In the genomic region with DNA sequence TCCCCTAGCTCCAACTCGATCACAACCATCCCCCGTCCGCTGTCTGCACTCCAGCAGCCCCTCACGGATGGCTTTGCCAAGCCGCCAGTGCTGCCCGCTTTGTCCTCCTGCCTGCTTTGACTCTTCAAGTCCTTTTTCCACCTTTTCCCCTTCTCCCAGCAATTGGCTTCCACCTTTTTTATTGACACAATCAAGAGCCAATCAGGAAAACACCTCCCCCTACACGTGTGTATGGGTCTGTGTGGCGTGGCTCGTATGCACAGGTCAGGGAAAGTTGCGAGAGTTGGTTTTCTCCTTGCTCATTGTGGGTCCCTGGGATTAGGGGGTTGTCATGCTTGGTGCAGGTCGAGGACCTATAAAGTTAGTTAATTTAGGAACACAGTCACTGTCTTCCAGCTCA, we compare ENCODE assay signal across 24 mouse cellular contexts. TPM values are rescaled to one million over a fixed set of nuclear protein-coding genes. Genes with fewer than 3 reads are reported as not detected.
"Had no signal": no experiment of that assay in that cellular context is flagged by ENCODE, and none has a peak within 500 bp of the region (broad histone marks: within the 10 kb centered on the region; RNA-seq: fewer than 3 reads in every experiment).

No protein-coding gene starts in this region.

- ATAC-seq: inflammation-experienced regulatory T-cells, adult 6 months; intestine, postnatal 0 days; liver, postnatal 0 days; midbrain, embryonic 15.5 days had no signal

- H3K36me3 ChIP-seq: limb, embryonic 10.5 days; liver, embryonic 13.5 days; midbrain, embryonic 15.5 days; neural tube, embryonic 12.5 days had no signal

- DNase-seq: kidney, postnatal 14 days; liver, embryonic 13.5 days; liver, postnatal 0 days; retina, postnatal 1 day; right cerebral cortex, postnatal 4 days; spleen, adult 18-20 months; thymus, postnatal 4 days had no signal

- H3K9ac ChIP-seq: liver, embryonic 13.5 days; liver, postnatal 0 days; midbrain, embryonic 15.5 days; neural tube, embryonic 12.5 days had no signal

- H3K27me3 ChIP-seq: liver, embryonic 13.5 days; midbrain, embryonic 15.5 days; neural tube, embryonic 12.5 days had no signal

- H3K4me1 ChIP-seq: liver, embryonic 13.5 days; megakaryocyte, embryonic 14.5 days; midbrain, embryonic 15.5 days; neural tube, embryonic 12.5 days had no signal

- H3K27ac ChIP-seq: left cerebral cortex, adult 2 months; limb, embryonic 10.5 days; liver, embryonic 13.5 days; macrophage; midbrain, embryonic 15.5 days; neural tube, embryonic 12.5 days had no signal

- H3K4me2 ChIP-seq: liver, embryonic 13.5 days; midbrain, embryonic 11.5 days; midbrain, embryonic 15.5 days; neural tube, embryonic 12.5 days had no signal

- H3K4me3 ChIP-seq: left cerebral cortex, adult 2 months; limb, embryonic 10.5 days; liver, embryonic 13.5 days; megakaryocyte, embryonic 14.5 days; midbrain, embryonic 15.5 days; neural tube, embryonic 12.5 days had no signal

- H3K9me3 ChIP-seq: limb, embryonic 10.5 days; liver, embryonic 13.5 days; megakaryocyte, embryonic 14.5 days; midbrain, embryonic 15.5 days; neural tube, embryonic 12.5 days had no signal

RNA-seq across cellular contexts. Expression of a gene that starts 12.7 kb away (rescaled TPM):
- total RNA-seq: layer of hippocampus, postnatal 25 days; left cerebral cortex, adult 2 months; left cerebral cortex, postnatal 14 days; monocyte, adult 5-6 weeks; neutrophil, adult 5-6 weeks had no signal
- polyA plus RNA-seq: inflammation-experienced regulatory T-cells, adult 6 months; intestine, postnatal 0 days; limb, embryonic 10.5 days; limb, embryonic 14.5 days; liver, embryonic 13.5 days; liver, postnatal 0 days; lung, embryonic 16.5 days; macrophage; midbrain, embryonic 11.5 days; midbrain, embryonic 15.5 days; neural tube, embryonic 12.5 days; stomach, embryonic 14.5 days had no signal

RNA-seq across cellular contexts. Expression of a gene that starts 17.7 kb away (rescaled TPM):
- total RNA-seq: layer of hippocampus, postnatal 25 days; left cerebral cortex, adult 2 months; left cerebral cortex, postnatal 14 days; monocyte, adult 5-6 weeks; neutrophil, adult 5-6 weeks had no signal
- polyA plus RNA-seq: intestine, postnatal 0 days; limb, embryonic 10.5 days; limb, embryonic 14.5 days; liver, embryonic 13.5 days; liver, postnatal 0 days; lung, embryonic 16.5 days; macrophage; midbrain, embryonic 11.5 days; midbrain, embryonic 15.5 days; neural tube, embryonic 12.5 days; stomach, embryonic 14.5 days; thymus, postnatal 0 days had no signal

RNA-seq across cellular contexts. Expression of a gene that starts 42.9 kb away (rescaled TPM):
- total RNA-seq: layer of hippocampus, postnatal 25 days; left cerebral cortex, adult 2 months; left cerebral cortex, postnatal 14 days; monocyte, adult 5-6 weeks; neutrophil, adult 5-6 weeks had no signal
- polyA plus RNA-seq: inflammation-experienced regulatory T-cells, adult 6 months; intestine, postnatal 0 days; limb, embryonic 10.5 days; limb, embryonic 14.5 days; liver, embryonic 13.5 days; liver, postnatal 0 days; lung, embryonic 16.5 days; macrophage; midbrain, embryonic 11.5 days; midbrain, embryonic 15.5 days; neural tube, embryonic 12.5 days; stomach, embryonic 14.5 days; thymus, postnatal 0 days had no signal
